Mouse (Mus musculus) gastrocnemius, postnatal 36 days (tissue): Measurements from ENCODE around the gene Hsf4. TPM values are rescaled to one million over a fixed set of nuclear protein-coding genes. Genes with fewer than 3 reads are reported as not detected.

Source experiments
- DNase-seq, 2 experiments: peaks; one replicate each; pipeline ENCODE4 v3.0.0; 2022
- intact Hi-C: fragments of 180-260 bp; cut with DNase I; formaldehyde crosslinking; loops from one replicate; pipeline ENCODE4 v1.15.1; 2025
- microRNA-seq, 2 experiments: library from miRNA; unstranded; fragments of <30 nt; microRNA quantifications; one replicate each; pipeline ENCODE4 v1.2.0; 2021
- total RNA-seq, 2 experiments: library from RNA; stranded (reverse); gene quantifications; 2 replicates each; pipeline ENCODE4 v1.2.3; 2021

Gene Hsf4
- total RNA-seq, 2 experiments from 2014 or later = 4.6 to 5.6 TPM

GRCm38 (mm10) chr8:105323183-105323582, 53.6 kb downstream of the Hsf4 start:
- intact Hi-C loops = no loop called here
- DNase-seq = no peak

Small RNAs within 50 kb of the gene (microRNA-seq; reads per million reads assigned to microRNA genes)
- 0 reads per million in 2 experiments for gene Gm27320
- 552 to 945 reads per million in 2 experiments for gene Mir328

Other genes starting within 250 kb of the Hsf4 start
- under 1 TPM in 1 of 2 experiments, not detected in 1; 0.38 TPM for gene Ces3a, start 221.2 kb upstream of the Hsf4 start, total RNA-seq
- not detected for gene Ces3b, start 186.0 kb upstream of the Hsf4 start, total RNA-seq
- not detected for gene Ces4a, start 138.0 kb upstream of the Hsf4 start, total RNA-seq
- 10 to 100 TPM; 45.0 to 53.4 TPM for gene Cbfb, start 99.1 kb upstream of the Hsf4 start, total RNA-seq
- 10 to 100 TPM; 19.6 to 22.1 TPM for gene D230025D16Rik, start 44.7 kb upstream of the Hsf4 start, total RNA-seq
- 1 to 10 TPM; 2.0 to 2.2 TPM for gene B3gnt9, start 14.6 kb upstream of the Hsf4 start, total RNA-seq
- gene Tradd, start 5.2 kb upstream of the Hsf4 start, total RNA-seq = 1 to 10 TPM; 2.8 to 3.7 TPM
- gene Fbxl8, start 5.2 kb upstream of the Hsf4 start, total RNA-seq = 1 to 10 TPM in 1 of 2 experiments, under 1 TPM in 1; 0.87 to 1.3 TPM
- gene Nol3, start 6.3 kb downstream of the Hsf4 start, total RNA-seq = 10 to 100 TPM; 23.9 to 26.0 TPM
- under 1 TPM; 0.35 to 0.82 TPM for gene 4931428F04Rik, start 20.1 kb downstream of the Hsf4 start, total RNA-seq
- gene Exoc3l, start 26.3 kb downstream of the Hsf4 start, total RNA-seq = 1 to 10 TPM; 1.5 to 2.6 TPM
- gene E2f4, start 27.9 kb downstream of the Hsf4 start, total RNA-seq = 10 to 100 TPM; 21.1 to 25.2 TPM
- under 1 TPM; 0.66 to 0.94 TPM for gene Elmo3, start 35.8 kb downstream of the Hsf4 start, total RNA-seq
- gene Lrrc29, start 56.5 kb downstream of the Hsf4 start, total RNA-seq = 1 to 10 TPM in 1 of 2 experiments, under 1 TPM in 1; 0.99 to 1.1 TPM
- 10 to 100 TPM; 18.5 to 20.1 TPM for gene Tmem208, start 56.6 kb downstream of the Hsf4 start, total RNA-seq
- 10 to 100 TPM; 22.0 to 32.0 TPM for gene Fhod1, start 78.2 kb downstream of the Hsf4 start, total RNA-seq
- gene Slc9a5, start 79.0 kb downstream of the Hsf4 start, total RNA-seq = under 1 TPM; 0.59 to 0.91 TPM
- gene Plekhg4, start 103.5 kb downstream of the Hsf4 start, total RNA-seq = under 1 TPM in 1 of 2 experiments, not detected in 1; 0.07 TPM
- not detected for gene Kctd19, start 143.7 kb downstream of the Hsf4 start, total RNA-seq
- gene Lrrc36, start 143.8 kb downstream of the Hsf4 start, total RNA-seq = under 1 TPM; 0.54 to 0.71 TPM
- 10 to 100 TPM; 54.1 to 54.9 TPM for gene Tppp3, start 201.7 kb downstream of the Hsf4 start, total RNA-seq
- gene Zdhhc1, start 227.1 kb downstream of the Hsf4 start, total RNA-seq = 1 to 10 TPM; 8.1 to 8.3 TPM
- under 1 TPM in 1 of 2 experiments, not detected in 1; 0.22 TPM for gene Hsd11b2, start 249.0 kb downstream of the Hsf4 start, total RNA-seq